Mouse (Mus musculus) left cerebral cortex, postnatal 4 days (tissue): Measurements from ENCODE around the gene Obsl1. TPM values are rescaled to one million over a fixed set of nuclear protein-coding genes. Genes with fewer than 3 reads are reported as not detected.
A peak's percentile ranks its signal among the peaks of the same experiment; 100 is the strongest.

ENCODE experiments used
- DNase-seq: peaks from one replicate; pipeline ENCODE4 v3.0.0-alpha.2; 2022
- intact Hi-C: fragments of 180-260 bp; cut with DNase I; formaldehyde crosslinking; loops from one replicate; pipeline ENCODE4 v1.15.1; 2025
- total RNA-seq, 2 experiments: library from RNA; stranded (reverse); gene quantifications; 2 replicates each; pipeline ENCODE4 v1.2.3; 2021

The Obsl1 gene
- total RNA-seq, 2 experiments from 2014 or later: 39.3 to 46.6 TPM

- intact Hi-C loops: no loop called here
- DNase-seq: no peak
These were observed 13.6 kb downstream of the Obsl1 start for GRCm38 (mm10) chr1:75492579-75493170.

GRCm38 (mm10) chr1:75490785-75491551 lies 15.3 kb downstream of the Obsl1 start:
- intact Hi-C loops: no loop called here
- no peak for DNase-seq

GRCm38 (mm10) chr1:75487405-75488161 lies 18.7 kb downstream of the Obsl1 start:
- intact Hi-C loops: no loop called here
- peak; percentile 76 for DNase-seq

- intact Hi-C loops: no loop called here
These were observed 19.2 kb downstream of the Obsl1 start for GRCm38 (mm10) chr1:75487040-75487404.

GRCm38 (mm10) chr1:75486561-75486960 lies 19.7 kb downstream of the Obsl1 start:
- intact Hi-C loops: no loop called here
- DNase-seq: no peak

More at GRCm38 (mm10) chr1:75487040-75487404, 19.2 kb downstream of the Obsl1 start:
- no peak for DNase-seq

GRCm38 (mm10) chr1:75480735-75481134 lies 25.5 kb downstream of the Obsl1 start:
- intact Hi-C loops: no loop called here
- no peak for DNase-seq

GRCm38 (mm10) chr1:75480036-75480435 lies 26.2 kb downstream of the Obsl1 start:
- no peak for DNase-seq

GRCm38 (mm10) chr1:75479635-75479989 lies 26.6 kb downstream of the Obsl1 start:
- DNase-seq: no peak
- intact Hi-C loops: loop anchor here (5.0 kb wide), 1 partner anchor 118 kb away; no protein-coding TSS in a partner anchor

More at GRCm38 (mm10) chr1:75480036-75480435, 26.2 kb downstream of the Obsl1 start:
- intact Hi-C loops: no loop called here

GRCm38 (mm10) chr1:75478916-75479634 lies 27.2 kb downstream of the Obsl1 start, which contains the start of the genes Chpf and Tmem198:
Gene Chpf, minus strand, starts transcription at chr1:75479307.
Gene Tmem198, plus strand, starts transcription at chr1:75479532.
- DNase-seq: peak; percentile 99
- intact Hi-C loops: loop anchor here (5.0 kb wide), 1 partner anchor 118 kb away; no protein-coding TSS in a partner anchor

GRCm38 (mm10) chr1:75478497-75478896 lies 27.8 kb downstream of the Obsl1 start:
- no peak for DNase-seq

GRCm38 (mm10) chr1:75477966-75478290 lies 28.3 kb downstream of the Obsl1 start:
- intact Hi-C loops: loop anchor here (5.0 kb wide), 1 partner anchor 119 kb away; no protein-coding TSS in a partner anchor
- DNase-seq: no peak

More at GRCm38 (mm10) chr1:75478497-75478896, 27.8 kb downstream of the Obsl1 start:
- intact Hi-C loops: loop anchor here (5.0 kb wide), 1 partner anchor 119 kb away; no protein-coding TSS in a partner anchor

GRCm38 (mm10) chr1:75477264-75477965 lies 28.8 kb downstream of the Obsl1 start:
- DNase-seq: peak; percentile 87

GRCm38 (mm10) chr1:75476441-75476840 lies 29.8 kb downstream of the Obsl1 start:
- intact Hi-C loops: loop anchor here (5.0 kb wide), 1 partner anchor 121 kb away; no protein-coding TSS in a partner anchor
- no peak for DNase-seq

More at GRCm38 (mm10) chr1:75477264-75477965, 28.8 kb downstream of the Obsl1 start:
- intact Hi-C loops: loop anchor here (5.0 kb wide), 1 partner anchor 120 kb away; no protein-coding TSS in a partner anchor

GRCm38 (mm10) chr1:75469287-75469825 lies 36.9 kb downstream of the Obsl1 start:
- no peak for DNase-seq
- intact Hi-C loops: no loop called here

- peak; percentile 78 for DNase-seq
- intact Hi-C loops: loop anchor here (2.0 kb wide), 1 partner anchor 125 kb away; no protein-coding TSS in a partner anchor
These were observed 38.9 kb downstream of the Obsl1 start for GRCm38 (mm10) chr1:75467215-75467927.

- no peak for DNase-seq
- intact Hi-C loops: no loop called here
These were observed 42.5 kb downstream of the Obsl1 start for GRCm38 (mm10) chr1:75463652-75464204.

GRCm38 (mm10) chr1:75462636-75463035 lies 43.6 kb downstream of the Obsl1 start:
- intact Hi-C loops: no loop called here
- DNase-seq: no peak

GRCm38 (mm10) chr1:75460297-75460696 lies 46.0 kb downstream of the Obsl1 start:
- intact Hi-C loops: no loop called here
- no peak for DNase-seq
